Mouse (Mus musculus) neural tube, embryonic 10.5 days (tissue): ENCODE data around the gene Rhob.

Experiments
- DNase-seq: peaks from one replicate; pipeline ENCODE4 v3.0.0-alpha.2; 2017; ENCODE audit warnings: low spot score; ENCODE audit errors: extremely low spot score

The Rhob gene

GRCm38 (mm10) chr12:8450028-8450427 is 49.8 kb downstream of the Rhob start:
- DNase-seq, result no peak
